Comparison of ENCODE assay signal across 8 mouse cellular contexts in genomic region chr11:116088188-116088587, GRCm38 (mm10). TPM values are rescaled to one million over a fixed set of nuclear protein-coding genes. Genes with fewer than 3 reads are reported as not detected.
DNase-seq lines count a peak whose midpoint lies in the region; ATAC-seq and TF ChIP-seq lines count a peak whose summit lies in the region.

No protein-coding gene starts in this region.

- no peak for TF ChIP-seq CTCF in gastrocnemius, adult 2 months (IDR thresholded peaks at IDR 0.05)
- TF ChIP-seq CTCF in stomach, postnatal 0 days (IDR thresholded peaks at IDR 0.05; ENCODE audit: low read depth): no peak

- no peak overlapping the region for H3K9ac ChIP-seq in stomach, embryonic 14.5 days (replicated peaks; ENCODE audit: low read depth, low read length)
- no peak overlapping the region for H3K9ac ChIP-seq in stomach, postnatal 0 days (ENCODE audit: low read length)
- H3K9ac ChIP-seq in limb, embryonic 15.5 days: no peak overlapping the region

- no peak for DNase-seq in gastrocnemius, adult 2 months
- no peak for DNase-seq in gastrocnemius, postnatal 14 days
- DNase-seq in stomach, postnatal 0 days (ENCODE audit: low spot score): no peak
- DNase-seq in adrenal gland, adult 8-10 months: no peak
- DNase-seq in cerebellum, adult 8-10 months: no peak

- peaks cover 10% of the 10 kb centered on the region for H3K36me3 ChIP-seq in stomach, embryonic 14.5 days (ENCODE audit: control insufficient read depth, insufficient read depth, low read length)
- 0 out of 2 replicates have a peak, but pooled peaks cover 5% of the 10 kb centered on the region for H3K36me3 ChIP-seq in stomach, postnatal 0 days (ENCODE audit: control insufficient read depth, insufficient read depth, low read length)
- H3K36me3 ChIP-seq in limb, embryonic 15.5 days: peaks cover 10% of the 10 kb centered on the region

- H3K4me1 ChIP-seq in stomach, embryonic 14.5 days (ENCODE audit: control insufficient read depth, insufficient read depth, low read length): peaks cover 9% of the 10 kb centered on the region; the same call in 1 of the 2 replicates
- H3K4me1 ChIP-seq in stomach, postnatal 0 days (replicated peaks; ENCODE audit: control insufficient read depth, insufficient read depth): peaks cover 5% of the 10 kb centered on the region; the same call in 1 of the 2 replicates
- H3K4me1 ChIP-seq in limb, embryonic 15.5 days: peaks cover 24% of the 10 kb centered on the region

- H3K4me2 ChIP-seq in stomach, embryonic 14.5 days (replicated peaks; ENCODE audit: low read depth, low read length): peak overlapping the region; percentile 48
- no peak overlapping the region for H3K4me2 ChIP-seq in stomach, postnatal 0 days (replicated peaks; ENCODE audit: low read depth)
- peak overlapping the region; percentile 57; the same call in 1 of the 2 replicates for H3K4me2 ChIP-seq in limb, embryonic 15.5 days

- TF ChIP-seq EP300 in stomach, postnatal 0 days (optimal IDR thresholded peaks at IDR 0.05): no peak

- ATAC-seq in stomach, embryonic 14.5 days (ENCODE audit: insufficient number of reproducible peaks, insufficient read depth, low FRiP score, low read depth): no peak
- no peak for ATAC-seq in stomach, postnatal 0 days (ENCODE audit: low FRiP score, low TSS enrichment)
- no peak for ATAC-seq in limb, embryonic 15.5 days (ENCODE audit: insufficient number of reproducible peaks, low FRiP score, low TSS enrichment, low read depth)
- ATAC-seq in CD4-positive, CD25-positive, alpha-beta regulatory T cell, adult 4 months: no peak

- intact Hi-C loops in gastrocnemius, adult 2 months (cut with DNase I): loop anchor here (5.0 kb wide), 1 partner anchor 134 kb away; no protein-coding TSS in a partner anchor
- intact Hi-C loops in gastrocnemius, postnatal 14 days (cut with DNase I; ENCODE audit: low total_unique reads): no loop called here

- no peak overlapping the region; the same call in 1 of the 2 replicates for H3K4me3 ChIP-seq in gastrocnemius, adult 2 months
- H3K4me3 ChIP-seq in stomach, embryonic 14.5 days (ENCODE audit: low read depth, low read length): peak overlapping the region; percentile 43; the same call in 1 of the 2 replicates
- no peak overlapping the region for H3K4me3 ChIP-seq in stomach, postnatal 0 days (ENCODE audit: low read depth, low read length)
- no peak overlapping the region for H3K4me3 ChIP-seq in limb, embryonic 15.5 days

- peak overlapping the region; percentile 97 for H3K27ac ChIP-seq in gastrocnemius, adult 2 months
- peak overlapping the region; percentile 35; the same call in 1 of the 2 replicates for H3K27ac ChIP-seq in stomach, embryonic 14.5 days (ENCODE audit: low read length)
- H3K27ac ChIP-seq in stomach, postnatal 0 days (replicated peaks): no peak overlapping the region
- H3K27ac ChIP-seq in limb, embryonic 15.5 days: no peak overlapping the region

- H3K9me3 ChIP-seq in stomach, embryonic 14.5 days (ENCODE audit: control insufficient read depth, low read depth, low read length): no peaks in the 10 kb centered on the region
- H3K9me3 ChIP-seq in stomach, postnatal 0 days (ENCODE audit: control insufficient read depth, low read length): no peaks in the 10 kb centered on the region
- H3K9me3 ChIP-seq in limb, embryonic 15.5 days: no peaks in the 10 kb centered on the region

- 74% methylated on average over 8 of the region's 8 CpGs for WGBS in stomach, embryonic 14.5 days
- 66% methylated on average over 8 of the region's 8 CpGs for WGBS in stomach, postnatal 0 days
- 76% methylated on average over 8 of the region's 8 CpGs for WGBS in limb, embryonic 15.5 days

- no peaks in the 10 kb centered on the region for H3K27me3 ChIP-seq in stomach, embryonic 14.5 days (ENCODE audit: control insufficient read depth, insufficient read depth, low read length)
- no peaks in the 10 kb centered on the region for H3K27me3 ChIP-seq in stomach, postnatal 0 days (ENCODE audit: control insufficient read depth, insufficient read depth, low read length)
- H3K27me3 ChIP-seq in limb, embryonic 15.5 days: no peaks in the 10 kb centered on the region

RNA-seq across cellular contexts. Expression of gene Wbp2, which starts 1.4 kb away (rescaled TPM):
- total RNA-seq in gastrocnemius, adult 2 months (2021): 10 to 100 TPM; 77.2 to 81.8 TPM
- total RNA-seq in gastrocnemius, postnatal 14 days (2021): 10 to 100 TPM; 61.6 to 65.3 TPM
- 74.0 and 82.4 TPM in 2 replicates for polyA plus RNA-seq in stomach, embryonic 14.5 days (2014; fragmentation: Nextera tagmentation; extraction: Ambion mirVana)
- polyA plus RNA-seq in stomach, postnatal 0 days (2015; fragmentation: Nextera tagmentation; extraction: Ambion mirVana): 71.0 and 89.6 TPM in 2 replicates
- 61.6 and 75.5 TPM in 2 replicates for polyA plus RNA-seq in limb, embryonic 15.5 days (2015; fragmentation: Nextera tagmentation; extraction: Ambion mirVana)
- total RNA-seq in adrenal gland, adult 8-10 months (2022): 100 to 1,000 TPM; 194 to 199 (median 196) TPM
- 100 to 1,000 TPM; 133 to 265 TPM for polyA plus RNA-seq in CD4-positive, CD25-positive, alpha-beta regulatory T cell, adult 4 months (2017; shearing (Covaris generic))

RNA-seq across cellular contexts. Expression of gene Unc13d, which starts 10.4 kb away (rescaled TPM):
- total RNA-seq in gastrocnemius, adult 2 months (2021): under 1 TPM; 0.13 to 0.50 TPM
- under 1 TPM; 0.31 to 0.33 TPM for total RNA-seq in gastrocnemius, postnatal 14 days (2021)
- 3.7 and 4.7 TPM in 2 replicates for polyA plus RNA-seq in stomach, embryonic 14.5 days (2014; fragmentation: Nextera tagmentation; extraction: Ambion mirVana)
- polyA plus RNA-seq in stomach, postnatal 0 days (2015; fragmentation: Nextera tagmentation; extraction: Ambion mirVana): 2.3 and 2.8 TPM in 2 replicates
- polyA plus RNA-seq in limb, embryonic 15.5 days (2015; fragmentation: Nextera tagmentation; extraction: Ambion mirVana): 6.5 and 8.8 TPM in 2 replicates
- total RNA-seq in adrenal gland, adult 8-10 months (2022): 1 to 10 TPM in 3 of 4 experiments, under 1 TPM in 1; 0.75 to 1.6 (median 1.4) TPM
- polyA plus RNA-seq in CD4-positive, CD25-positive, alpha-beta regulatory T cell, adult 4 months (2017; shearing (Covaris generic)): 100 to 1,000 TPM in 1 of 2 experiments, 10 to 100 TPM in 1; 73.8 to 138 TPM

RNA-seq across cellular contexts. Expression of gene Trim47, which starts 38.8 kb away (rescaled TPM):
- 10 to 100 TPM in 1 of 2 experiments, 1 to 10 TPM in 1; 6.0 to 12.2 TPM for total RNA-seq in gastrocnemius, adult 2 months (2021)
- total RNA-seq in gastrocnemius, postnatal 14 days (2021): 10 to 100 TPM; 21.2 to 21.3 TPM
- polyA plus RNA-seq in stomach, embryonic 14.5 days (2014; fragmentation: Nextera tagmentation; extraction: Ambion mirVana): 12.2 and 17.3 TPM in 2 replicates
- 33.8 and 34.6 TPM in 2 replicates for polyA plus RNA-seq in stomach, postnatal 0 days (2015; fragmentation: Nextera tagmentation; extraction: Ambion mirVana)
- 31.2 and 42.4 TPM in 2 replicates for polyA plus RNA-seq in limb, embryonic 15.5 days (2015; fragmentation: Nextera tagmentation; extraction: Ambion mirVana)
- 10 to 100 TPM; 11.1 to 20.4 (median 16.4) TPM for total RNA-seq in adrenal gland, adult 8-10 months (2022)
- not detected for polyA plus RNA-seq in CD4-positive, CD25-positive, alpha-beta regulatory T cell, adult 4 months (2017; shearing (Covaris generic))

RNA-seq across cellular contexts. Expression of gene Trim65, which starts 42.7 kb away (rescaled TPM):
- 1 to 10 TPM; 4.2 to 6.6 TPM for total RNA-seq in gastrocnemius, adult 2 months (2021)
- total RNA-seq in gastrocnemius, postnatal 14 days (2021): 1 to 10 TPM; 3.3 to 3.5 TPM
- polyA plus RNA-seq in stomach, embryonic 14.5 days (2014; fragmentation: Nextera tagmentation; extraction: Ambion mirVana): 5.0 and 6.4 TPM in 2 replicates
- 3.3 and 4.1 TPM in 2 replicates for polyA plus RNA-seq in stomach, postnatal 0 days (2015; fragmentation: Nextera tagmentation; extraction: Ambion mirVana)
- polyA plus RNA-seq in limb, embryonic 15.5 days (2015; fragmentation: Nextera tagmentation; extraction: Ambion mirVana): 4.1 and 4.5 TPM in 2 replicates
- total RNA-seq in adrenal gland, adult 8-10 months (2022): 10 to 100 TPM in 3 of 4 experiments, 1 to 10 TPM in 1; 9.6 to 13.7 (median 13.1) TPM
- polyA plus RNA-seq in CD4-positive, CD25-positive, alpha-beta regulatory T cell, adult 4 months (2017; shearing (Covaris generic)): 10 to 100 TPM; 14.4 to 17.9 TPM

RNA-seq across cellular contexts. Expression of gene Mrpl38, which starts 50.5 kb away (rescaled TPM):
- 10 to 100 TPM; 47.5 to 61.5 TPM for total RNA-seq in gastrocnemius, adult 2 months (2021)
- 10 to 100 TPM; 41.8 to 49.5 TPM for total RNA-seq in gastrocnemius, postnatal 14 days (2021)
- polyA plus RNA-seq in stomach, embryonic 14.5 days (2014; fragmentation: Nextera tagmentation; extraction: Ambion mirVana): 93.9 and 94.2 TPM in 2 replicates
- 49.5 and 50.2 TPM in 2 replicates for polyA plus RNA-seq in stomach, postnatal 0 days (2015; fragmentation: Nextera tagmentation; extraction: Ambion mirVana)
- 83.9 and 85.5 TPM in 2 replicates for polyA plus RNA-seq in limb, embryonic 15.5 days (2015; fragmentation: Nextera tagmentation; extraction: Ambion mirVana)
- 100 to 1,000 TPM in 3 of 4 experiments, 10 to 100 TPM in 1; 97.5 to 112 (median 107) TPM for total RNA-seq in adrenal gland, adult 8-10 months (2022)
- 10 to 100 TPM; 22.7 to 25.5 TPM for polyA plus RNA-seq in CD4-positive, CD25-positive, alpha-beta regulatory T cell, adult 4 months (2017; shearing (Covaris generic))

Comparison
In these comparisons a context has a peak if more than half of its experiments do, and no peak if none do; other contexts are left out.
1. H3K27ac ChIP-seq: peak in gastrocnemius, adult 2 months (single experiment) and stomach, embryonic 14.5 days (single experiment); none in stomach, postnatal 0 days (single experiment) and limb, embryonic 15.5 days (single experiment).
2. RNA of gene Trim47, which starts 38.8 kb away (polyA plus RNA-seq): 33.8 to 34.6 TPM in stomach, postnatal 0 days, 31.2 to 42.4 TPM in limb, embryonic 15.5 days and 12.2 to 17.3 TPM in stomach, embryonic 14.5 days; not detected in CD4-positive, CD25-positive, alpha-beta regulatory T cell, adult 4 months; every median in the first group is over 10 times any median in the second.